Comparison of ENCODE assay signal across 16 mouse cellular contexts in the genomic region with DNA sequence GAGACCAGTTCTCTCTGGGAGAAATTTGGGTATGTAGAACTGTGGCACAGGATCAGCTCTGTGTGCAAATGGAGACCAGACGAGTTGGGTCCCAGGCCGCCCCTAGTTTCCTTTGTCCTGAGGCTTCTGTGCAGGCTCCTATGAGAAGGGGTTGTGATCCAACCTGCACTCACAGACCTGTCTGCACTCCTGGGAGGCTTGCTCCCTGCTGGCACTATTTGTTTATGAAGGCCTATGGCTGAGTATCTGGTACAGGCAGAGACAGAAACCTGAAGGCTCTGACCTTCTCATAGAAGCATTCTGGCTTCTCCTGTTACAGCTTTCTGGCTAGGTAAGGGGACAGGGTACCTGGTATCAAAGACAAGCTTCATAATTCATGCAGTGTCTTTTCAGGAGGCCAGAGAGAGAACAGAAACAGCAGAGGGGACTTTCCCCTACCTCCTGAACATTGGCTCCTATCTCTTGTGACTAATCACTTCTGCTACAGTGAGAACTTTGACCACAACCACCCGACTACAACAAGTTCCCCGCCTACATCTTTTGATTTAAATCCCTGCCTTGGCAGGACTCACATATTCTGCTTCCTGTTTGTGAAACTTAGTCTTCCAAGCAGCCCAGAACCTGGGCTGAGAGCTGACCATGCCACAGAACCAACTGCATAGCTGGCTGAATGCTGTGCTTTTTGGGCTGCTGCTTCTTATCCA. TPM values are rescaled to one million over a fixed set of nuclear protein-coding genes. Genes with fewer than 3 reads are reported as not detected.
"Had no signal": no experiment of that assay in that cellular context is flagged by ENCODE, and none has a peak within 500 bp of the region (broad histone marks: within the 10 kb centered on the region; RNA-seq: fewer than 3 reads in every experiment).

No protein-coding gene starts in this region.

RNA-seq across cellular contexts. Expression of a gene that starts 39.5 kb away (rescaled TPM):
- total RNA-seq: layer of hippocampus, adult 8-10 months; layer of hippocampus, postnatal 10 days; layer of hippocampus, postnatal 36 days; left cerebral cortex, adult 2 months; left cerebral cortex, postnatal 10 days; left cerebral cortex, postnatal 36 days; monocyte, adult 5-6 weeks; neutrophil, adult 5-6 weeks had no signal
- polyA plus RNA-seq: limb, embryonic 11.5 days; liver, embryonic 13.5 days; lung, embryonic 16.5 days; midbrain, embryonic 10.5 days; midbrain, embryonic 13.5 days; midbrain, embryonic 16.5 days; neural tube, embryonic 13.5 days had no signal

RNA-seq across cellular contexts. Expression of a gene that starts 39.7 kb away (rescaled TPM):
- total RNA-seq: layer of hippocampus, adult 8-10 months; layer of hippocampus, postnatal 36 days; left cerebral cortex, adult 2 months; left cerebral cortex, postnatal 36 days; monocyte, adult 5-6 weeks; neutrophil, adult 5-6 weeks had no signal
- polyA plus RNA-seq: limb, embryonic 11.5 days; midbrain, embryonic 10.5 days; midbrain, embryonic 13.5 days; midbrain, embryonic 16.5 days; neural tube, embryonic 13.5 days had no signal

RNA-seq across cellular contexts. Expression of a gene that starts 55.0 kb away (rescaled TPM):
- total RNA-seq: monocyte, adult 5-6 weeks; neutrophil, adult 5-6 weeks had no signal
- polyA plus RNA-seq: midbrain, embryonic 10.5 days; myocyte had no signal
